In the genomic region with DNA sequence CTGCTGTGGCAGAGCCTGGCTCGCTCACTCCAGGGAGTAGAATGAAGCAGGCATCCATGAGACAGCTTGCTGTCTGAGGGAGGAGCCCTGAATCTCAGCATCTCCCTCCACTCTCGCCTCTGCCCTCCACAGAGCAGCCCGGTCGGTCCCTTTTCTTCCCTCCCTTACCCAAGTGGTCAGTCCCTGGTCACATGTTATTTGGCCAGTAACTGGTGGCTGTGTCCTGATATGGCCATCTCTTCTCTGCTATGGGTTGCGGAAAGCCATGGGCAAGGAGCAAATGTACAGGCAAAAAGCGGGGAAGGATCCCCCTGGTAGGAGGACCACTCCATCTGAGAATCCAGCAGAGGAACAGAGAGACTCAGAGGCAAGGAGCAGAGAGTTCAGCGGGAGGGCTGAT, we compare ENCODE assay signal across 19 mouse cellular contexts. TPM values are rescaled to one million over a fixed set of nuclear protein-coding genes. Genes with fewer than 3 reads are reported as not detected.
A peak's percentile ranks its signal among the peaks of the same experiment; 100 is the strongest.
DNase-seq lines count a peak whose midpoint lies in the region; ATAC-seq and TF ChIP-seq lines count a peak whose summit lies in the region.
"Had no signal": no experiment of that assay in that cellular context is flagged by ENCODE, and none has a peak within 500 bp of the region (broad histone marks: within the 10 kb centered on the region; RNA-seq: fewer than 3 reads in every experiment).

No protein-coding gene starts in this region.

- no peaks in the 10 kb centered on the region for H3K9me3 ChIP-seq in intestine, embryonic 14.5 days (ENCODE audit: control insufficient read depth, low read length)
- H3K9me3 ChIP-seq in intestine, embryonic 16.5 days (ENCODE audit: control insufficient read depth, low read length) = no peaks in the 10 kb centered on the region
- H3K9me3 ChIP-seq in CH12.LX (replicated peaks; ENCODE audit: low read length) = no peaks in the 10 kb centered on the region
- H3K9me3 ChIP-seq in liver, embryonic 14.5 days (ENCODE audit: control insufficient read depth, low read length) = no peaks in the 10 kb centered on the region
- H3K9me3 ChIP-seq: embryonic facial prominence, embryonic 15.5 days; forebrain, embryonic 13.5 days; hindbrain, embryonic 10.5 days; neural tube, embryonic 15.5 days had no signal

- H3K4me3 ChIP-seq in intestine, embryonic 14.5 days (ENCODE audit: low read depth, low read length) = 0 out of 2 replicates have a peak overlapping the region, but pooled peaks have one; percentile 35
- H3K4me3 ChIP-seq in intestine, embryonic 16.5 days (ENCODE audit: low read length) = no peak overlapping the region
- peak overlapping the region; percentile 74 to 83 (median 81) for H3K4me3 ChIP-seq in CH12.LX (replicated peaks in 1 of 3; ENCODE audit: low read depth in 2 of 3, low read length in 2 of 3, poor library complexity in 1 of 3)
- H3K4me3 ChIP-seq in bone marrow, adult 2 months (replicated peaks; ENCODE audit: control insufficient read depth, low read depth, low read length) = peak overlapping the region; percentile 84
- H3K4me3 ChIP-seq in liver, embryonic 14.5 days (ENCODE audit: insufficient read depth in 1 of 2, low read depth in 2 of 2, low read length in 2 of 2) = peak overlapping the region; percentile 8 to 34; a peak in 2 of 4 replicates

- ATAC-seq in intestine, embryonic 14.5 days (replicated peaks; ENCODE audit: low FRiP score, low TSS enrichment, low read depth) = no peak
- ATAC-seq in intestine, embryonic 16.5 days = no peak
- ATAC-seq in liver, embryonic 14.5 days (ENCODE audit: insufficient read depth) = no peak
- ATAC-seq: activated CD4-positive, CD25-positive, alpha-beta regulatory T cell, adult 4 months; CD4-positive, CD25-positive, alpha-beta regulatory T cell, adult 4 months; forebrain, embryonic 13.5 days; intestine, postnatal 0 days had no signal

- 54% methylated on average over 7 of the region's 7 CpGs for WGBS in intestine, embryonic 14.5 days
- WGBS in intestine, embryonic 16.5 days = 57% methylated on average over 7 of the region's 7 CpGs
- WGBS in bone marrow, adult 2 months = 52% methylated on average over 7 of the region's 7 CpGs
- WGBS in liver, embryonic 14.5 days (ENCODE audit: insufficient replicate concordance) = 58% methylated on average over 7 of the region's 7 CpGs

- peak; percentile 0; the same call in 1 of the 2 replicates for TF ChIP-seq POLR2A in CH12.LX (IDR thresholded peaks at IDR 0.05; ENCODE audit: low read depth, low read length)
- TF ChIP-seq POLR2A in bone marrow, adult 2 months (IDR thresholded peaks at IDR 0.05; ENCODE audit: borderline replicate concordance, control insufficient read depth, low read depth, low read length) = no peak

- H3K9ac ChIP-seq in intestine, embryonic 14.5 days (ENCODE audit: low read length) = no peak overlapping the region
- no peak overlapping the region for H3K9ac ChIP-seq in intestine, embryonic 16.5 days (ENCODE audit: low read depth, low read length)
- H3K9ac ChIP-seq in CH12.LX (ENCODE audit: insufficient read depth, low read depth) = peak overlapping the region; percentile 87
- H3K9ac ChIP-seq in liver, embryonic 14.5 days (replicated peaks) = no peak overlapping the region
- H3K9ac ChIP-seq: embryonic facial prominence, embryonic 15.5 days; neural tube, embryonic 15.5 days had no signal

- no peak overlapping the region for H3K4me2 ChIP-seq in intestine, embryonic 14.5 days (ENCODE audit: low read length)
- no peak overlapping the region for H3K4me2 ChIP-seq in intestine, embryonic 16.5 days (ENCODE audit: low read depth, low read length)
- H3K4me2 ChIP-seq in CH12.LX (ENCODE audit: insufficient read depth, low read depth, poor library complexity, severe bottlenecking) = peak overlapping the region; percentile 87
- H3K4me2 ChIP-seq in liver, embryonic 14.5 days (ENCODE audit: low read depth) = peak overlapping the region; percentile 22; the same call in 1 of the 2 replicates

- dilution Hi-C loops in CH12.LX (cut with MboI; ENCODE audit: extremely low pct_ligation_motif_present, extremely low pct_unique_long_range_greater_than_20kb, low sequenced_read_pairs) = no loop called here

- TF ChIP-seq RAD21 in CH12.LX (IDR thresholded peaks at IDR 0.05; ENCODE audit: low read depth, low read length) = no peak

- TF ChIP-seq EP300 in CH12.LX (IDR thresholded peaks at IDR 0.05; ENCODE audit: low read length) = no peak
- TF ChIP-seq EP300 in liver, embryonic 14.5 days (IDR thresholded peaks at IDR 0.05; ENCODE audit: low read depth) = no peak

- peaks cover 16% of the 10 kb centered on the region for H3K79me2 ChIP-seq in CH12.LX (replicated peaks; ENCODE audit: control insufficient read depth, extremely low read depth, insufficient read depth, poor library complexity, severe bottlenecking)

- H3K27ac ChIP-seq in intestine, embryonic 14.5 days (ENCODE audit: low read depth) = no peak overlapping the region
- no peak overlapping the region for H3K27ac ChIP-seq in intestine, embryonic 16.5 days (ENCODE audit: low read length)
- H3K27ac ChIP-seq in CH12.LX (ENCODE audit: insufficient read depth, low read depth) = peak overlapping the region; percentile 45
- peak overlapping the region; percentile 91 for H3K27ac ChIP-seq in bone marrow, adult 2 months (ENCODE audit: control insufficient read depth, insufficient read depth, low read depth, low read length, poor library complexity)
- no peak overlapping the region for H3K27ac ChIP-seq in liver, embryonic 14.5 days
- H3K27ac ChIP-seq: embryonic facial prominence, embryonic 15.5 days; forebrain, embryonic 13.5 days; hindbrain, embryonic 10.5 days; neural tube, embryonic 15.5 days had no signal

- no peak for TF ChIP-seq CTCF in CH12.LX (conservative IDR thresholded peaks at IDR 0.05 in 1 of 2, IDR thresholded peaks at IDR 0.05 in 1 of 2; ENCODE audit: low read depth in 2 of 2, low read length in 2 of 2)
- no peak for TF ChIP-seq CTCF in bone marrow, adult 2 months (IDR thresholded peaks at IDR 0.05; ENCODE audit: control insufficient read depth, insufficient read depth, low read length)
- TF ChIP-seq CTCF in liver, embryonic 14.5 days (IDR thresholded peaks at IDR 0.05; ENCODE audit: low read depth) = no peak

- H3K4me1 ChIP-seq in intestine, embryonic 14.5 days (replicated peaks; ENCODE audit: control insufficient read depth, insufficient read depth, low read length) = 0 out of 2 replicates have a peak, but pooled peaks cover 4% of the 10 kb centered on the region
- peaks cover 4% of the 10 kb centered on the region; the same call in 1 of the 2 replicates for H3K4me1 ChIP-seq in intestine, embryonic 16.5 days (ENCODE audit: control insufficient read depth, insufficient read depth, low read length)
- H3K4me1 ChIP-seq in CH12.LX (ENCODE audit: control insufficient read depth in 1 of 2, insufficient read depth in 2 of 2) = peaks cover 9 to 41% of the 10 kb centered on the region in 2 experiments
- peaks cover 4% of the 10 kb centered on the region; the same call in 1 of the 2 replicates for H3K4me1 ChIP-seq in bone marrow, adult 2 months (ENCODE audit: control insufficient read depth, insufficient read depth, low read length)
- peaks cover 2 to 4% of the 10 kb centered on the region in 2 experiments for H3K4me1 ChIP-seq in liver, embryonic 14.5 days (replicated peaks; ENCODE audit: control insufficient read depth in 2 of 2, insufficient read depth in 2 of 2, low read length in 1 of 2)

- H3K36me3 ChIP-seq in intestine, embryonic 14.5 days (ENCODE audit: control insufficient read depth, insufficient read depth, low read length) = no peaks in the 10 kb centered on the region
- no peaks in the 10 kb centered on the region for H3K36me3 ChIP-seq in intestine, embryonic 16.5 days (ENCODE audit: control insufficient read depth, insufficient read depth, low read length)
- H3K36me3 ChIP-seq in CH12.LX (replicated peaks in 1 of 2; ENCODE audit: control insufficient read depth in 1 of 2, insufficient read depth in 1 of 2, low read length in 1 of 2) = peaks cover 17 to 27% of the 10 kb centered on the region in 2 experiments
- no peaks in the 10 kb centered on the region for H3K36me3 ChIP-seq in liver, embryonic 14.5 days (replicated peaks; ENCODE audit: control insufficient read depth, insufficient read depth, low read depth)
- H3K36me3 ChIP-seq: embryonic facial prominence, embryonic 15.5 days; hindbrain, embryonic 10.5 days; neural tube, embryonic 15.5 days had no signal

- H3K27me3 ChIP-seq in intestine, embryonic 14.5 days (replicated peaks; ENCODE audit: control insufficient read depth, insufficient read depth, low read length) = peaks cover 18% of the 10 kb centered on the region; the same call in 1 of the 2 replicates
- H3K27me3 ChIP-seq in intestine, embryonic 16.5 days (replicated peaks; ENCODE audit: control insufficient read depth, insufficient read depth, low read length) = peaks cover 9% of the 10 kb centered on the region
- H3K27me3 ChIP-seq in CH12.LX (replicated peaks) = no peaks in the 10 kb centered on the region
- peaks cover 9% of the 10 kb centered on the region for H3K27me3 ChIP-seq in liver, embryonic 14.5 days (ENCODE audit: control insufficient read depth, insufficient read depth, low read length)

- no peak for DNase-seq in intestine, embryonic 14.5 days (ENCODE audit: low spot score)
- DNase-seq in CH12.LX (ENCODE audit: extremely low read depth) = no peak
- DNase-seq in liver, embryonic 14.5 days (ENCODE audit: low read depth in 3 of 3, low spot score in 3 of 3) = no peak
- DNase-seq in adrenal gland, adult 8-10 months = no peak
- DNase-seq in adrenal gland, adult 2 months = no peak
- no peak for DNase-seq in thymus, postnatal 10 days (ENCODE audit: low spot score in 2 of 2)
- DNase-seq: cerebellum, adult 2 months; gastrocnemius, postnatal 10 days; kidney, postnatal 25 days; thymus, postnatal 25 days had no signal

- in situ Hi-C loops in CH12.LX (cut with MboI; ENCODE audit: low pct_ligation_motif_present, low pct_unique_long_range_greater_than_20kb, low sequenced_read_pairs) = no loop called here

RNA-seq across cellular contexts. Expression of a gene that starts 1.0 kb away (rescaled TPM):
- polyA plus RNA-seq in intestine, embryonic 14.5 days (2014; fragmentation: Nextera tagmentation; extraction: Ambion mirVana) = 2.0 TPM in 2 replicates
- polyA plus RNA-seq in intestine, embryonic 16.5 days (2015; fragmentation: Nextera tagmentation; extraction: Ambion mirVana) = 1.7 TPM in 2 replicates
- total RNA-seq in CH12.LX (2012; rRNA removed) (14.2 and 17.1 TPM in 2 replicates), CH12.LX (2014; rRNA removed) (9.3 and 10.2 TPM in 2 replicates)
- 30.7 and 35.7 TPM in 2 replicates for polyA plus RNA-seq in CH12.LX (2012; ENCODE audit: insufficient read length, low read depth)
- 10.5 and 22.4 TPM in 2 replicates for polyA plus RNA-seq in bone marrow, adult 2 months (2011; ENCODE audit: insufficient read depth, insufficient read length, low replicate concordance, missing spikeins)
- 2.0 and 2.3 TPM in 2 replicates for polyA plus RNA-seq in liver, embryonic 14.5 days (2012; rRNA removed)
- polyA plus RNA-seq in liver, embryonic 14.5 days (2014; fragmentation: Nextera tagmentation; extraction: Ambion mirVana) = 2.5 and 2.6 TPM in 2 replicates
- 1 to 10 TPM; 2.1 to 5.9 (median 3.2) TPM for total RNA-seq in adrenal gland, adult 8-10 months (2022)
- total RNA-seq in adrenal gland, adult 2 months (2021) = 1 to 10 TPM; 1.6 to 3.0 TPM
- polyA plus RNA-seq in adrenal gland, adult 2 months (2012; rRNA removed) = 4.2 and 4.3 TPM in 2 replicates

RNA-seq across cellular contexts. Expression of a gene that starts 27.0 kb away (rescaled TPM):
- polyA plus RNA-seq in intestine, embryonic 14.5 days (2014; fragmentation: Nextera tagmentation; extraction: Ambion mirVana) = 108 and 115 TPM in 2 replicates
- polyA plus RNA-seq in intestine, embryonic 16.5 days (2015; fragmentation: Nextera tagmentation; extraction: Ambion mirVana) = 66.7 and 76.0 TPM in 2 replicates
- total RNA-seq in CH12.LX (2012; rRNA removed) (80.2 and 108 TPM in 2 replicates), CH12.LX (2014; rRNA removed) (142 and 157 TPM in 2 replicates)
- 97.9 and 103 TPM in 2 replicates for polyA plus RNA-seq in CH12.LX (2012; ENCODE audit: insufficient read length, low read depth)
- polyA plus RNA-seq in bone marrow, adult 2 months (2011; ENCODE audit: insufficient read depth, insufficient read length, low replicate concordance, missing spikeins) = 52.3 and 67.6 TPM in 2 replicates
- 43.2 and 55.6 TPM in 2 replicates for polyA plus RNA-seq in liver, embryonic 14.5 days (2012; rRNA removed)
- polyA plus RNA-seq in liver, embryonic 14.5 days (2014; fragmentation: Nextera tagmentation; extraction: Ambion mirVana) = 95.7 and 104 TPM in 2 replicates
- 10 to 100 TPM; 11.4 to 17.0 (median 12.4) TPM for total RNA-seq in adrenal gland, adult 8-10 months (2022)
- total RNA-seq in adrenal gland, adult 2 months (2021) = 1 to 10 TPM; 6.0 to 9.5 TPM
- 6.9 and 12.5 TPM in 2 replicates for polyA plus RNA-seq in adrenal gland, adult 2 months (2012; rRNA removed)

RNA-seq across cellular contexts. Expression of a gene that starts 38.1 kb away (rescaled TPM):
- polyA plus RNA-seq in intestine, embryonic 14.5 days (2014; fragmentation: Nextera tagmentation; extraction: Ambion mirVana) = 7.4 and 7.8 TPM in 2 replicates
- 5.1 and 6.0 TPM in 2 replicates for polyA plus RNA-seq in intestine, embryonic 16.5 days (2015; fragmentation: Nextera tagmentation; extraction: Ambion mirVana)
- total RNA-seq in CH12.LX (2012; rRNA removed) (20.9 and 24.0 TPM in 2 replicates), CH12.LX (2014; rRNA removed) (3.6 and 4.6 TPM in 2 replicates)
- polyA plus RNA-seq in CH12.LX (2012; ENCODE audit: insufficient read length, low read depth) = 2.9 TPM in 2 replicates
- polyA plus RNA-seq in bone marrow, adult 2 months (2011; ENCODE audit: insufficient read depth, insufficient read length, low replicate concordance, missing spikeins) = 1.7 TPM in 1 of 2 replicates, not detected in the other
- 0.92 and 1.1 TPM in 2 replicates for polyA plus RNA-seq in liver, embryonic 14.5 days (2012; rRNA removed)
- polyA plus RNA-seq in liver, embryonic 14.5 days (2014; fragmentation: Nextera tagmentation; extraction: Ambion mirVana) = 1.2 and 1.3 TPM in 2 replicates
- total RNA-seq in adrenal gland, adult 8-10 months (2022) = 1 to 10 TPM; 1.4 to 5.1 (median 3.1) TPM
- total RNA-seq in adrenal gland, adult 2 months (2021) = 10 to 100 TPM in 1 of 2 experiments, 1 to 10 TPM in 1; 1.7 to 24.2 TPM
- 15.5 and 32.0 TPM in 2 replicates for polyA plus RNA-seq in adrenal gland, adult 2 months (2012; rRNA removed)

RNA-seq across cellular contexts. Expression of a gene that starts 47.8 kb away (rescaled TPM):
- polyA plus RNA-seq in intestine, embryonic 14.5 days (2014; fragmentation: Nextera tagmentation; extraction: Ambion mirVana) = 63.1 and 72.4 TPM in 2 replicates
- 50.8 and 60.2 TPM in 2 replicates for polyA plus RNA-seq in intestine, embryonic 16.5 days (2015; fragmentation: Nextera tagmentation; extraction: Ambion mirVana)
- 89.0 and 105 TPM in 2 replicates for total RNA-seq in CH12.LX (2012; rRNA removed)
- 141 and 153 TPM in 2 replicates for total RNA-seq in CH12.LX (2014; rRNA removed)
- polyA plus RNA-seq in CH12.LX (2012; ENCODE audit: insufficient read length, low read depth) = 107 and 113 TPM in 2 replicates
- polyA plus RNA-seq in bone marrow, adult 2 months (2011; ENCODE audit: insufficient read depth, insufficient read length, low replicate concordance, missing spikeins) = 43.5 and 50.2 TPM in 2 replicates
- 27.2 and 37.2 TPM in 2 replicates for polyA plus RNA-seq in liver, embryonic 14.5 days (2012; rRNA removed)
- polyA plus RNA-seq in liver, embryonic 14.5 days (2014; fragmentation: Nextera tagmentation; extraction: Ambion mirVana) = 33.8 and 37.2 TPM in 2 replicates
- 10 to 100 TPM; 41.0 to 49.9 (median 44.3) TPM for total RNA-seq in adrenal gland, adult 8-10 months (2022)
- total RNA-seq in adrenal gland, adult 2 months (2021) = 10 to 100 TPM; 41.1 to 52.4 TPM
- polyA plus RNA-seq in adrenal gland, adult 2 months (2012; rRNA removed) = 25.1 and 29.4 TPM in 2 replicates

Comparison
In these comparisons a context has a peak if more than half of its experiments do, and no peak if none do; other contexts are left out.
1. H3K27ac ChIP-seq: peak in CH12.LX (single experiment) and bone marrow, adult 2 months (single experiment); none in intestine, embryonic 14.5 days (single experiment), intestine, embryonic 16.5 days (single experiment) and liver, embryonic 14.5 days (single experiment).
2. H3K4me2 ChIP-seq: peak in CH12.LX (single experiment) and liver, embryonic 14.5 days (single experiment); none in intestine, embryonic 14.5 days (single experiment) and intestine, embryonic 16.5 days (single experiment).